Mouse (Mus musculus) 416B (cell line): ENCODE measurements around the gene Cysrt1.

ENCODE experiments used
- DNase-seq: peaks from one replicate; pipeline ENCODE4 v3.0.0; 2011; ENCODE audit warnings: low read depth

The Cysrt1 gene

GRCm38 (mm10) chr2:25234551-25235220 is 7.6 kb downstream of the Cysrt1 start:
- no peak for DNase-seq

GRCm38 (mm10) chr2:25234050-25234449 is 8.2 kb downstream of the Cysrt1 start, which contains the start of gene Slc34a3:
Slc34a3 (minus strand) TSS chr2:25234364.
- DNase-seq, result no peak

- DNase-seq, result peak; percentile 85
Measured at GRCm38 (mm10) chr2:25233421-25233820, 8.8 kb downstream of the Cysrt1 start.

GRCm38 (mm10) chr2:25231038-25231437 is 11.2 kb downstream of the Cysrt1 start:
- DNase-seq, result no peak

GRCm38 (mm10) chr2:25230581-25230980 is 11.7 kb downstream of the Cysrt1 start:
- no peak for DNase-seq

GRCm38 (mm10) chr2:25229582-25229981 is 12.7 kb downstream of the Cysrt1 start:
- DNase-seq, result no peak

- no peak for DNase-seq
Measured at GRCm38 (mm10) chr2:25228995-25229530, 13.2 kb downstream of the Cysrt1 start.

- DNase-seq, result peak; percentile 95
Measured at GRCm38 (mm10) chr2:25228431-25228889, 13.8 kb downstream of the Cysrt1 start.

- no peak for DNase-seq
Measured at GRCm38 (mm10) chr2:25227406-25227805, 14.8 kb downstream of the Cysrt1 start.

- no peak for DNase-seq
Measured at GRCm38 (mm10) chr2:25226864-25227263, 15.4 kb downstream of the Cysrt1 start.

GRCm38 (mm10) chr2:25225811-25226379 is 16.4 kb downstream of the Cysrt1 start:
- DNase-seq, result no peak

GRCm38 (mm10) chr2:25224766-25225752 is 17.2 kb downstream of the Cysrt1 start:
- peak; percentile 100 for DNase-seq

- no peak for DNase-seq
Measured at GRCm38 (mm10) chr2:25224492-25224765, 17.8 kb downstream of the Cysrt1 start, which contains the start of gene Tubb4b. Tubb4b (minus strand) TSS chr2:25224702.

GRCm38 (mm10) chr2:25223681-25224491 is 18.4 kb downstream of the Cysrt1 start:
- DNase-seq, result peak; percentile 92

GRCm38 (mm10) chr2:25221331-25221772 is 20.9 kb downstream of the Cysrt1 start:
- DNase-seq, result peak; percentile 36

- no peak for DNase-seq
Measured at GRCm38 (mm10) chr2:25218445-25218844, 23.8 kb downstream of the Cysrt1 start, which contains the start of gene Fam166a. Fam166a (plus strand) TSS chr2:25218745.

GRCm38 (mm10) chr2:25217666-25218065 is 24.6 kb downstream of the Cysrt1 start:
- DNase-seq, result no peak

- no peak for DNase-seq
Measured at GRCm38 (mm10) chr2:25214444-25214843, 27.8 kb downstream of the Cysrt1 start, which contains the start of gene Stpg3. Stpg3 (minus strand) TSS chr2:25214637.

- DNase-seq, result no peak
Measured at GRCm38 (mm10) chr2:25213266-25213865, 28.9 kb downstream of the Cysrt1 start.

GRCm38 (mm10) chr2:25211121-25211670 is 31.1 kb downstream of the Cysrt1 start, which contains the start of gene Nelfb:
Nelfb (minus strand) TSS chr2:25211489.
- peak; percentile 96 for DNase-seq
